ENCODE assay signal across 10 mouse cellular contexts in genomic region chr1:194626109-194626508, GRCm38 (mm10). TPM values are rescaled to one million over a fixed set of nuclear protein-coding genes. Genes with fewer than 3 reads are reported as not detected.
DNase-seq lines count a peak whose midpoint lies in the region; ATAC-seq lines count a peak whose summit lies in the region.
"Had no signal": no experiment of that assay in that cellular context is flagged by ENCODE, and none has a peak within 500 bp of the region (broad histone marks: within the 10 kb centered on the region; RNA-seq: fewer than 3 reads in every experiment).

No protein-coding gene starts in this region.

- peak overlapping the region; percentile 17 for H3K4me2 ChIP-seq in forebrain, embryonic 12.5 days
- H3K4me2 ChIP-seq in liver, embryonic 15.5 days = no peak overlapping the region
- H3K4me2 ChIP-seq in liver, embryonic 12.5 days = no peak overlapping the region
- peak overlapping the region; percentile 85 for H3K4me2 ChIP-seq in neural tube, embryonic 13.5 days

- no peaks in the 10 kb centered on the region for H3K27me3 ChIP-seq in forebrain, embryonic 12.5 days
- H3K27me3 ChIP-seq in forebrain, embryonic 10.5 days (ENCODE audit: poor library complexity, severe bottlenecking) = peaks cover 53% of the 10 kb centered on the region
- H3K27me3 ChIP-seq in liver, embryonic 15.5 days = peaks cover 13% of the 10 kb centered on the region; the same call in 1 of the 2 replicates
- H3K27me3 ChIP-seq in liver, embryonic 12.5 days (replicated peaks) = peaks cover 19% of the 10 kb centered on the region; the same call in 1 of the 2 replicates
- no peaks in the 10 kb centered on the region for H3K27me3 ChIP-seq in neural tube, embryonic 13.5 days
- H3K27me3 ChIP-seq: Patski had no signal

- H3K9ac ChIP-seq in forebrain, embryonic 12.5 days = no peak overlapping the region
- H3K9ac ChIP-seq in liver, embryonic 15.5 days = no peak overlapping the region
- no peak overlapping the region for H3K9ac ChIP-seq in liver, embryonic 12.5 days
- peak overlapping the region; percentile 99 for H3K9ac ChIP-seq in neural tube, embryonic 13.5 days

- DNase-seq in forebrain, embryonic 10.5 days (ENCODE audit: extremely low spot score, low spot score) = no peak
- DNase-seq in c-Kit-positive CD71-positive TER-119-positive erythroid progenitor cells, embryonic 14.5 days (ENCODE audit: low spot score) = no peak
- no peak for DNase-seq in adrenal gland, adult 2 months
- DNase-seq: adrenal gland, postnatal 25 days had no signal

- no peaks in the 10 kb centered on the region for H3K9me3 ChIP-seq in forebrain, embryonic 12.5 days
- H3K9me3 ChIP-seq in forebrain, embryonic 10.5 days = no peaks in the 10 kb centered on the region
- H3K9me3 ChIP-seq in liver, embryonic 15.5 days (replicated peaks) = no peaks in the 10 kb centered on the region
- no peaks in the 10 kb centered on the region for H3K9me3 ChIP-seq in liver, embryonic 12.5 days (replicated peaks)
- no peaks in the 10 kb centered on the region for H3K9me3 ChIP-seq in neural tube, embryonic 13.5 days

- H3K27ac ChIP-seq in forebrain, embryonic 12.5 days = no peak overlapping the region
- H3K27ac ChIP-seq in forebrain, embryonic 10.5 days = no peak overlapping the region
- no peak overlapping the region for H3K27ac ChIP-seq in liver, embryonic 15.5 days (replicated peaks)
- no peak overlapping the region for H3K27ac ChIP-seq in liver, embryonic 12.5 days
- no peak overlapping the region for H3K27ac ChIP-seq in neural tube, embryonic 13.5 days (replicated peaks)

- H3K4me3 ChIP-seq in forebrain, embryonic 12.5 days (replicated peaks) = no peak overlapping the region
- H3K4me3 ChIP-seq in forebrain, embryonic 10.5 days = no peak overlapping the region
- H3K4me3 ChIP-seq in liver, embryonic 15.5 days (replicated peaks) = no peak overlapping the region
- no peak overlapping the region for H3K4me3 ChIP-seq in liver, embryonic 12.5 days
- peak overlapping the region; percentile 99 for H3K4me3 ChIP-seq in neural tube, embryonic 13.5 days

- ATAC-seq in forebrain, embryonic 12.5 days (ENCODE audit: low FRiP score) = no peak
- ATAC-seq in liver, embryonic 15.5 days (ENCODE audit: insufficient read depth) = 0 out of 2 replicates have a peak, but pooled peaks have one; percentile 26
- ATAC-seq in liver, embryonic 12.5 days = no peak
- peak; percentile 79 for ATAC-seq in granulocyte monocyte progenitor cell, adult 5-6 weeks (replicated peaks; ENCODE audit: poor library complexity, severe bottlenecking)
- ATAC-seq in neural tube, embryonic 13.5 days (ENCODE audit: low read depth) = no peak
- ATAC-seq: Patski had no signal

- H3K36me3 ChIP-seq in forebrain, embryonic 12.5 days (replicated peaks) = no peaks in the 10 kb centered on the region
- no peaks in the 10 kb centered on the region for H3K36me3 ChIP-seq in forebrain, embryonic 10.5 days (replicated peaks)
- no peaks in the 10 kb centered on the region for H3K36me3 ChIP-seq in liver, embryonic 15.5 days (replicated peaks)
- H3K36me3 ChIP-seq in liver, embryonic 12.5 days = no peaks in the 10 kb centered on the region
- H3K36me3 ChIP-seq in neural tube, embryonic 13.5 days = peaks cover 8% of the 10 kb centered on the region; the same call in 1 of the 2 replicates

- H3K4me1 ChIP-seq in forebrain, embryonic 12.5 days = peaks cover 94% of the 10 kb centered on the region
- peaks cover 98% of the 10 kb centered on the region for H3K4me1 ChIP-seq in forebrain, embryonic 10.5 days
- H3K4me1 ChIP-seq in liver, embryonic 15.5 days (replicated peaks) = peaks cover 56% of the 10 kb centered on the region
- peaks cover 53% of the 10 kb centered on the region for H3K4me1 ChIP-seq in liver, embryonic 12.5 days
- peaks cover 100% of the 10 kb centered on the region for H3K4me1 ChIP-seq in neural tube, embryonic 13.5 days (replicated peaks)

- WGBS in forebrain, embryonic 12.5 days = 85% methylated on average over 2 of the region's 2 CpGs
- 94% methylated on average over 2 of the region's 2 CpGs for WGBS in forebrain, embryonic 10.5 days
- WGBS in liver, embryonic 15.5 days (ENCODE audit: insufficient replicate concordance) = 37% methylated on average over 2 of the region's 2 CpGs
- 45% methylated on average over 2 of the region's 2 CpGs for WGBS in liver, embryonic 12.5 days (ENCODE audit: insufficient replicate concordance)
- 96% methylated on average over 2 of the region's 2 CpGs for WGBS in neural tube, embryonic 13.5 days

RNA-seq across cellular contexts. Expression of gene Plxna2, which starts 8.1 kb away (rescaled TPM):
- 34.0 and 42.6 TPM in 2 replicates for polyA plus RNA-seq in forebrain, embryonic 12.5 days (2016; fragmentation: Nextera tagmentation; extraction: Ambion mirVana)
- 6.5 and 7.4 TPM in 2 replicates for polyA plus RNA-seq in forebrain, embryonic 10.5 days (2016; fragmentation: Nextera tagmentation; extraction: Ambion mirVana)
- polyA plus RNA-seq in liver, embryonic 15.5 days (2015; fragmentation: Nextera tagmentation; extraction: Ambion mirVana) = 1.6 and 2.1 TPM in 2 replicates
- 1.8 and 2.1 TPM in 2 replicates for polyA plus RNA-seq in liver, embryonic 12.5 days (2016; fragmentation: Nextera tagmentation; extraction: Ambion mirVana)
- total RNA-seq in granulocyte monocyte progenitor cell, adult 5-6 weeks (2014; fragmentation: Nextera tagmentation) = 0.49 TPM in 1 of 2 replicates, not detected in the other
- 0.13 and 0.31 TPM in 2 replicates for total RNA-seq in granulocyte monocyte progenitor cell, adult 5-6 weeks (2017)
- 42.6 and 50.5 TPM in 2 replicates for polyA plus RNA-seq in neural tube, embryonic 13.5 days (2015; fragmentation: Nextera tagmentation; extraction: Ambion mirVana)
- total RNA-seq in adrenal gland, adult 2 months (2021) = 1 to 10 TPM; 8.6 to 9.1 TPM
- polyA plus RNA-seq in adrenal gland, adult 2 months (2012; rRNA removed) = 2.6 and 3.6 TPM in 2 replicates

Comparison
In these comparisons a context has a peak if more than half of its experiments do, and no peak if none do; other contexts are left out.
1. ATAC-seq: peak in liver, embryonic 15.5 days (single experiment) and granulocyte monocyte progenitor cell, adult 5-6 weeks (single experiment); none in forebrain, embryonic 12.5 days (single experiment), liver, embryonic 12.5 days (single experiment) and neural tube, embryonic 13.5 days (single experiment).
2. H3K4me2 ChIP-seq: peak in forebrain, embryonic 12.5 days (single experiment) and neural tube, embryonic 13.5 days (single experiment); none in liver, embryonic 15.5 days (single experiment) and liver, embryonic 12.5 days (single experiment).